Mouse (Mus musculus) cerebral cortex, adult 2 months (tissue): ENCODE results near the gene Vac14.

Experiments
- WGBS: fragments of 180-500 bp; shearing (Covaris S2); methylation state at CpG from one replicate; pipeline ENCODE4 v1.1.7; 2018; 5-methylcytosine and 5-hydroxymethylcytosine counted together

Vac14 gene

GRCm38 (mm10) chr8:110648577-110648976 is 30.2 kb downstream of the Vac14 start:
- 88% methylated on average over 3 of the region's 3 CpGs for WGBS

DNA sequence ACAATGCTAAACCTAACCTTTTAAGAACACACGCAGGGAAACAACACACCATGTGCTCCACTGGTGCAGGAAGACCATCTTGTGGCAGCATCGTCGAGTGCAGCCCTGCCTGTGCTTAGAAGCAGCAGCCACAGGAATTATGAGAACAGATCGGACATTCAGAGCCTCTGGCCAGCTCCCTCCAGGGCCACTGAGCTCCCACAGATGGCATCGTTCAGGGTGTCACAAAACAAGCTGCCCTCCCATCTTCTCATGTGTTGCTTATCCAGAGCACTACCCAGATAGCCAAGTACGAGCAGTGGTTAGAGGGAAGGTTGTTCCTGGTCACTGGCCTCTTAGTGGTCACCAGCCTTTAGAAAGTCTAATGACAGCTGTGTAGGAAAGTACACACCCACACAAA is 30.9 kb downstream of the Vac14 start:
- 78% methylated on average over 6 of the region's 6 CpGs for WGBS

DNA sequence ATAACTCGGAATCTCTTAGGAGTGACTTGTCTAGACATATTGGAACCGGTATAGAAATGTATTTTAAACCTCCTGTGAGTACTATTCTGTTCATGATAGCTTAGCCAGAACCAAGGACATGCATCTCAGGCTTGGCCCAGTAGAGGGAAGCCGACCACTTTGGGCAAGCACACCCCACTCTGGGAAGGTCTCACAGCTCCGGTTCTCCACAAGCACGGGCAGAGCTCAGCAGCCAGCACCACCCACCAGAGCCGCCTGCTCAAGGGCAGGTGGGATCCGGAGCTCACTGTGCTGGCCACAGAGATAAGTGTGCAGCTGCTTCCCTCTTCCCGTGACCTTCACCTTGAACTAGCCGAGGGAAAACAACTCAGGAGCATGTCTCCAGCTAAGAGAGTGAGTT is 32.5 kb downstream of the Vac14 start:
- WGBS, result 51% methylated on average over 9 of the region's 9 CpGs

DNA sequence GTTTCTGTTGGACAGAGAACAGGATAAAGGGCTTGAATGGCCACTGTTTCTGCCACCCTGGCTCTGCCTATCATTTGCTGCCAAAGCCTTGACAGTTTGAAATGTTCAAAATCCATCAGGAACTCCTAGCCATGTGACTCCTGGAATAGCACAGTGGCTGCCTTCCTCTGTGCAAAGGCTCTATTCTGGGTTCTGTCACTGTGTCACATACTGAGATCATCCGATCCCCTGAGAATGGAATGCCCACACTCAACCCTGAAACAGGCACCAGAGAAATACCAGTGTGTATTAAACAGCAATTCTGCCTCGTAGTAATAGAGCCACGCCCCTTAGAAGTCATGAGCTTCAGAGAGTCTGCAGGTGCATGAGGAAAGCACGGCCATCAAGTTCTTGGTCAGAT is 33.5 kb downstream of the Vac14 start:
- WGBS, result 62% methylated on average over 4 of the region's 4 CpGs

- 79% methylated on average over 9 of the region's 9 CpGs for WGBS
Observed at GRCm38 (mm10) chr8:110654075-110655060, 36.0 kb downstream of the Vac14 start.

DNA sequence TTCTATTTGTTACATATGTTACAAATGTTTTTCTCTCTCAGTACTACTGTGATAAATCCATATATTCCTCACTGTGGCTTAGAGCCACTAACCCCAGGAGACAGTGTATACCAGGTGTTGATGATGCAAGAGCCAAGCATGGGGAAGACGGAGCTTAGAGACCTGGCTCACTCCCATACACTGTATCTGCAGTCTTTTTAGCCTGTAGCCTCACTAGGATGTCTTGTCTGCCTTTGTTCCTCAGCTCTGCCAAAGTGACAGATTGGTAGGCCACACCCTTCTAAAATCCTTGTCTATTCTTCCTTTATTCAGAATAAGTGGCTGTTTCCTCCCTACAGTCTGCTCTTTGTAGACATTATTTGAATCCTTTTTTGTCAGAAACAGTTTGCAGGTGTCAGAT is 37.4 kb downstream of the Vac14 start:
- 70% methylated on average over 1 of the region's 1 CpGs for WGBS

GRCm38 (mm10) chr8:110657661-110658060 is 39.3 kb downstream of the Vac14 start:
- WGBS, result 83% methylated on average over 2 of the region's 2 CpGs

DNA sequence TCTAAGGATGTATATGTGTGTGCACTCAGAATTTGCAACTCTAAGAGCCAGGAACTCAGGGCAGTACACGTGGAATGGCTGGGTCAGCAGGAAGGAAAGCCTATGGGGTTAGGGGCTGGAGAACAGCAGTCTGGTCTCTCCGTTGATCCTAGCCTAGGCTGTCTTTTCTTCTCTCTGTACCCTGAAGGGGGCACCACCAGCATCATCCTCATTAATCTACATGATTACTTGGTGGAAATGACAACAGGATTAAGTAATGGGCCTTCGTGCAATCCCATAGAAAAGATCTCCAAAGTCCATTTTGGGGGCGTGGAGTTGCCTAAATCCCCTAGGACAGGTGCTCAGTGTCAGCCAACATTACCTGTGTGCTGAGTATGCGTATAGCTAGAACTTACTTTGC is 44.2 kb downstream of the Vac14 start:
- WGBS, result 83% methylated on average over 5 of the region's 5 CpGs

GRCm38 (mm10) chr8:110663015-110663742 is 44.8 kb downstream of the Vac14 start:
- WGBS, result 78% methylated on average over 6 of the region's 6 CpGs

DNA sequence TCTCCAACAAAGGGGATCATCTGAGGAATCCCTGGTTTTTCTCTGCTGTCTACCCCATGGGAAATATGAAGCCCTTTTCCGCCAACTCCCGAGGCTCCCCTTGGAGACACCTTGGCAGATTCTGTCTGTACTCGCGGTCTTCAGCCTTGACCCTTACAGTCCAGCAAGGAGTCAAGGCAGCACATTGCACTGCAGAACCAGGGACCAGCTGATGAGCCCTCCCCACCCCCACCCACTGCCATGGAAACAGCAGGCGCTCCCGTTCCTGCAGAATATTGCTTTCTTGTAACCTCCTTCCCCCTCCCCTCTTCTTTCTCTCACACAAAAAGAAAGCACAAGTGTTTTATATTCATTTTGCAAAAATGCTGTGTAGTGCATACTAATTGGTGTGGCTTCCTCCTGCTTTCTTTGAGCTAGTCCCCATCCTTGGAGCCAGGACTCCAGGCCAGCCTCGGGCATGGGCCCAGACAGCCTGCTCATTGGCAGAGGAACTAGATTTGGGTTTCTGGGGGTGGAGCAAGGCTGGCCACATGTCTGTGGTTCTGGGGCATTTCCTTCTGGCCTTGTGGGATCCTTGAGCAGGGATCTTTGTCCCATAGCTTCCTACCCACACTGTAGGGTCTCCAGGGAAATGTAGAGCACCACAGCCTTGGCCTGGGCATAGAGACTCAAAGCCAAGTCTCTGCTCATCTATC is 46.0 kb downstream of the Vac14 start:
- WGBS, result 40% methylated on average over 7 of the region's 7 CpGs

DNA sequence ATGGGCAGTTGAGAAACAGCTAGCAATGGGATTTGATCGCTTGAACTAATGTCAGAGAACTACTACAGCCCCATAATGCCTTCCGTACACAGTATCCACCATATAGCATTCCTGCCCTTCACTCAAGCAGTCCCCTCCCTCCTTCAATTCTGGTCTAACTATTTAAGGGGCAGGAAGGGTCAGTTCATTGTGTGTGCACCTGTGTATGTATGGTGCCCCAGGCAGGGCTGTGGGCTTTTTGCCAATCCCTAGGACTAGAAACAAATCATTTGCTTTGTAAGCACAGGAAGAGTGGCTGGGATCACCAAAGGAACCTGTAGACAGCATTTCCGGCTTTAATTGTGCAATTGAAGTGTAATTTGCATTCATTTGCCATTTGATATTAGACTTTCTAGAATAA is 46.6 kb downstream of the Vac14 start:
- WGBS, result 69% methylated on average over 3 of the region's 3 CpGs

GRCm38 (mm10) chr8:110667590-110668177 is 49.3 kb downstream of the Vac14 start:
- 91% methylated on average over 8 of the region's 8 CpGs for WGBS

GRCm38 (mm10) chr8:110669932-110670628 is 51.7 kb downstream of the Vac14 start:
- 75% methylated on average over 8 of the region's 8 CpGs for WGBS

- 52% methylated on average over 6 of the region's 6 CpGs for WGBS
Observed at GRCm38 (mm10) chr8:110671309-110671708, 52.9 kb downstream of the Vac14 start.

DNA sequence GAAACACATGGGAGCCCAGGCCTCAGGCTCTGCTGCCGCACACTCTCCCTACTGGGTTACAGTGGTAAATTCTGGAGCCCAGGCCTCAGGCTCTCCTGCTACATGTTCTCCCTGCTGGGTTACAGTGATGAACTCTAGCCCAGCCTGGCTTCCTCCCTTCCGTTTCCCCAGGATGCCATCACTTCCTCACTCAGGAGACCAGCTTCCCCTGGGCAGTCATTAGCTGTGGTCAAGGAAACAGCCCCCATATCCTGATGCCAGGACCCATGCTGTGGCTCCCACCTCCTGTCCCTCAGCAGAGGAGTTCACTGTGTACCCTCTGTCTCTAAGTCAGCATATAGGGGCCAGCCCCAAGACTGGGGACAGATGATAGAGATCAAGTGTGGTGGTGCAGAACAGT is 53.7 kb downstream of the Vac14 start:
- WGBS, result 86% methylated on average over 2 of the region's 2 CpGs

DNA sequence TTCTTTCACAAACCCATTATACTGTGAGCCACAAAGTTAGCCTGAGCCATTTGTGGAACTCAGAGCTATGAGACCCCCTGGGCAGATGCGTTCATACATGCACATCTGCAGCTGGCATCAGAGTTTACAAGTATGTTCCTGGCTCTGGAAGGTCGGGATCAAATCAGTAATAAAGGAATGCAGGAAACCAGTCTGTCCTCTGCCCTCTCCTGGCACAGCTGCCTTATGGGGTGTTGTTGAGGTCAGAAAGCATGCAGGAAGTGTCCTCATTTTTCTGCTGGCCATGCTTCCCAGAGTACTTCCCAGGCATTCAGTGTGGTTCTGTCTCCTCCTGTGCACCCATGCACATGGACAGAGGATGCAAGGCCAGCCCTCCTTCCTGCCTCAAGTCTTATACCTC is 54.8 kb downstream of the Vac14 start:
- WGBS, result 87% methylated on average over 2 of the region's 2 CpGs

- 95% methylated on average over 1 of the region's 1 CpGs for WGBS
Observed at GRCm38 (mm10) chr8:110674589-110674988, 56.2 kb downstream of the Vac14 start.

- WGBS, result 68% methylated on average over 5 of the region's 5 CpGs
Observed at GRCm38 (mm10) chr8:110676702-110677101, 58.3 kb downstream of the Vac14 start.

- 92% methylated on average over 5 of the region's 5 CpGs for WGBS
Observed at GRCm38 (mm10) chr8:110677174-110677660, 58.8 kb downstream of the Vac14 start.

DNA sequence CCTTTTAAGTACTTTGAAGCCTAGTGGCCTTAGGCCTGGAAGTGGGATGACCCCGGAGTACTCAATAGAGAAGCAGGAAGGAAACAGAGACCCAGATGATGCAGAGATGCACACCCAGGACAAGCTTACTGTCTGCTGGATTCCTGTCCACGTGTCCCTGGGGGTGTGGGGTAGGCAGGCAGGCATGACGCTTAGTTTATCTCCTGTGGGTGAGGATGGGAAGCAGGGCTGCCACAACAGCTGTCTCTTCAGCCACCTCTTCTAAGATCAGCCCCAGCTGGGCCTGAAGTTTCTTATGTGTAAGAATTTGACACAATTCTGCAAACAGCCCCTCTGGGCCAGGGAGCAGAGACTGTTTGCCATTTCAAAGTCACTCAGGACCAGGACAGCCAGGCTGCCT is 60.6 kb downstream of the Vac14 start:
- WGBS, result 52% methylated on average over 3 of the region's 3 CpGs

DNA sequence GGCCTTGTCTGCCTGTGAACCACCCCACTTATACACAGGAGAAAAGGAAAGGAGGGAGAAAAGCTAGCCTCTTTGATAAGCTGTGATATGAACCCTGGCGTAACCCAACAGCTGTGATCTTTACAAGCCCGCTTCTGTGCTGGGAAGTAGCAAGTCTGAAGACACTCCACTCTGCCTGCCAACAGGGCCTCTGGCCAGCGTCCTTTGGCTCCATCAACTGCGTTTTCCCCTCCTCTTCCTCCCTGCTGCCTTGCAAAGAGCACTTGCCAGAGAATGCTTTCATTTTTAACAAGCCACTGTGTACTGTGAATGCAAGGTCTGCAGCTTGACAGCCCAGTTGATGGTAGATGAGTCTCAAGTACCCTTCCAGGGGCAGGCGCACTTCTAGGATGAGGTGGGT is 69.3 kb downstream of the Vac14 start:
- 58% methylated on average over 5 of the region's 5 CpGs for WGBS
